Mouse (Mus musculus) layer of hippocampus, postnatal 36 days (tissue): Measurements from ENCODE around the gene Inhbb. TPM values are rescaled to one million over a fixed set of nuclear protein-coding genes. Genes with fewer than 3 reads are reported as not detected.

Experiments used
- DNase-seq, 2 experiments: peaks; one replicate each; pipeline ENCODE4 v3.0.0; 2022
- total RNA-seq, 2 experiments: library from RNA; stranded (reverse); gene quantifications; 2 replicates each; pipeline ENCODE4 v1.2.3; 2021

Inhbb gene
- total RNA-seq = 1 to 10 TPM; 6.0 to 7.6 TPM

- DNase-seq = peak; percentile 46 to 58
Observed at GRCm38 (mm10) chr1:119421576-119422421, at the start of gene Inhbb. Gene Inhbb, minus strand, starts transcription at chr1:119422248.

GRCm38 (mm10) chr1:119463386-119463785 is 41.3 kb upstream of the Inhbb start:
- DNase-seq = no peak

- DNase-seq = no peak
Observed at GRCm38 (mm10) chr1:119460062-119460461, 38.0 kb upstream of the Inhbb start.

DNA sequence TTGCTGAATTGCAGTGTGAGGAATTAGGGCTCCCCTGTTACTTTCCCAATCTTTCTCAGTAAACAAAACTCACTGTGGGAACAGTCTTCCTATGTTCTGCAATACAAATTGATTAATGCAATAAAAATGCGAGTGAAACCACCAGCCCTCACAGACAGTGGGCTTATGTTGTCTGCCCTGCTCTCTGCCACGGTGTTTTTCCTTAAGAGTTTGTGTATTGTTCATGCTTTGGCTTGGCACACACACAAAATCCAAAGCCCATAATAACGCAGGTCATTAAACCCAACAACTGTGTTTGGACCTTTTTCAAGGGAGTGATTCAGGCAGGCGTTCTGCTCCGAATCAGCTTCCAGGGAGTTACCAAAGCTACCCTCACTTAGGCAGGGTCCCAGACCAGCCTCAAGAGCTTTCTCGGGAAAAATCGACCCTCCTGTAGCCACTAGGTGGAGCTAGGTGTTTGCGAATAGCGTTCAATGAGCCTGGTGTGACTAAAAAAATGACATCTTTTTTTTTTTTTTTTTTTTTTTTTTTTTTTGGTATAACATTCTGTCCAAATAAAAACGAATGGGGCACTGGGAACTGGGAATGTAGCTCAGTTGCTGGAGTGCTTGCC is 36.1 kb upstream of the Inhbb start:
- peak; percentile 53 to 64 for DNase-seq

- no peak for DNase-seq
Observed at GRCm38 (mm10) chr1:119457528-119457855, 35.4 kb upstream of the Inhbb start.

DNA sequence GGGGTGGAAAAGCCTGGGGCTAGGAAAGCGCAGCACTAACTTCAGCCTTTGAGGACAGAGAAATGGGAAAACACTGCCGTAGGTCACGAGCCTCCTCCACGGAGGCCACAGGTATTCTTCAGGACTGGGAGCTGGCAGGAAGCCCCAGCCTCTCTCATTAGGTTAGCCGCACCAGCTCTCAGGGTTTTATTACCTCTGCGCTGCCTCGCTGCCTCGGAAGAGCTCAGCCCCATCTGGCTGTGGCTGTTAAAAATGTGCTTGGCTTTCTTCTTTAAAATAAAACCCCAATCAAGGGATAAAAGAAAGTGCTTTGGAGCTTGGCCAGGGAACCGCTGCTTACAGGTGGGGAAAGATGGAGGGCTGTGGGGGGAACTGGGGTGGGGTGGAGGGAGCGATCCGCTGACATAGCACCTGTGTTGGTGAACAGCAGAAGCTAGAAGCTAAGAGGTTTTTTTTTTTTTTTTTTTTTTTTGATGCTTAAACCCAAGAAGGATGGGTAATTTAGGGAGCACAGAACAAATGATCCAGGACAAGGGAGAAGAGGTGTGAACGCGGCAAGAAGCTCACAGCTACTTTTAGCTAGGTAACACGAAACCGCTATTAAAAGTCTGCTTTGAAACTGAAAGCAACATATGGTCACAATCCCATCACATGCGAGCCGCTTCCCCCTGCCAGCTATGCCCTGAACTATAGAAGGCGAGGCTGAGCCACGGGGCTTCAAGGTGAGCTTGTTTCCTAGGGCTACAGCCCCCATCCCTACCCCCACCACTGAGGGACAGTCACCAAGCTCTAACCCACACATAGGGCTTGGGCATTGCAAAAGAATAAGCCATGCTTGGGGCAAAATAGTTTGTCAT is 34.9 kb upstream of the Inhbb start:
- DNase-seq = no peak

DNA sequence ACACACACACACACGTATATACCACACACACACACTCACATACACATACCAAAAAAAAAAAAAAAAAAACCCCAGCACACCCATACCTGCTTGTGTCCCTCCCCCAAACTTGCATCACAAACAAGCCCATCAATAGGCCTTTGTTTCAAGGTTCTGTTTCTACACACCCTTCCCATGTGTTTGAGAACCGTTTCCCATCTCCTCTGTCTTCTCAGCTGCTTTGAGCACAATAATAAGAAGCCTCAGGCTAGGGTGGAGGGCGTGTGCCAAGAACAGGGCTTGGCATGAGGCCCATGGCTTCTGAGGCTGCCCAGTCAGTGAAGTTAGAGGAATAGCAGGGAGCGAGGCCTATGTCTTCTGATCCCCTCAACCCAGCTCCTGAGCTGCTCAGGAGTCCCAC is 31.7 kb upstream of the Inhbb start:
- peak in 1 of 2 experiments; percentile 21 for DNase-seq

- DNase-seq = no peak
Observed at GRCm38 (mm10) chr1:119451417-119451816, 29.4 kb upstream of the Inhbb start.

- no peak for DNase-seq
Observed at GRCm38 (mm10) chr1:119450651-119451345, 28.8 kb upstream of the Inhbb start.

DNA sequence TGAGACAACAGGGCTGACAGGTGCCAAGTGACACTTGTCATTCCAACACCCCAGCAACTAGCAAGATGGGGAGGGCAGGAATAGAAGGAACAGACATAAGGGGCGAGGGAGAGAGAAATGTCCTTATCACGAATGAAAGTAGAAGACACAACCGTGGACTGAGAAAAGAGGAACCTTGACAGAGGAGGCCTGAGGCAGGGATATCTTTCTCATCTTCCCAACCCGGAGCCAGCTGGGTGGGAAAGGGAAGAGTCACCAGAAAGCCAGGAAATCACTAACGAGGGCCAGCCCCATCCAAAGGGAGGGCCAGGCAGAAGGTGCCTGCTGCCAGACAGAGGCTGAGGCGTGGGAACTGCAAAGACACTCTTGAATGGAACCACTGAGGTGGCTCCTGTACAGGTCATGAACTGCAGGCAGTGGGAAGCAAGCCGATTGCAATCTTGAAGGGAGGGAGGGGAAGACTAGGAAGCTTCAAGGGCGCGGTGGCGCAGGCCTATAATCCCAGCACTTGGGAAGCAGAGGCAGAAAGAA is 24.8 kb upstream of the Inhbb start:
- DNase-seq = no peak

DNA sequence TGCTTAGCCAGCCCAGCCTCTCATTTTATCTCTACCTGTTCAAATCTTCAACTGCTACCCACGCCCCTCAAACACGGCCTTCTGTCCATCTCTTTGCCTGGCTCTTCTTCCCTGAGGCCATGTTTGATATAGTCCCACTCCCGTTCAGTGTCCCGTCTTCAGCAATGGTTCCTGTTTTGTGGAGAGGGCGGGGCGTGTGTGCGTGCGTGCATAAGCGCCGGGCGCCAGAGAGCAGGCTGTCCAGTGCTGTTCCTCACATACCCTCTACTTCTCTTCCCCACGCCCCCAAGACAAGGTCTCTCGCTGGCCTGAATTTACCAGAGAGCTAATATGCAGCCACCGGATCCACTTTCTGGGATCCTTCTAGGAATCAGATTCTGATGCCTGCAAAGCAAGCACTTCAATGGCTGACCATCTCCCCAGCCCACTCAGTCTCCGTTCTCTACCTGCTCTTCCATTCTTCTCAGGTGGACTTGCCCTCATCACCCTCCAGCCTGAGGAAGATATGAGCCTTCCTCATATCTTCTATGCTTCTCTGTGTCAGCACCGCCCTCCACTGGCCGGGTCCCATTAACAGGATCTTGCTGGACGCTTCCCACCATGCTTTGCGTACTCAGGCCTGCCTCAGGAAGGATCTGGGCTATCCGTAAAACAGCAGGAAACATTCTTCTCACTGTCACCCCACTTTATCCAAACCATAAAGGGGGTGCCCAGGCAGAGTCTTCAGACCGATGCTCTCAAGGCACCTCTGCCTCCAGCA is 21.7 kb upstream of the Inhbb start:
- DNase-seq = no peak

DNA sequence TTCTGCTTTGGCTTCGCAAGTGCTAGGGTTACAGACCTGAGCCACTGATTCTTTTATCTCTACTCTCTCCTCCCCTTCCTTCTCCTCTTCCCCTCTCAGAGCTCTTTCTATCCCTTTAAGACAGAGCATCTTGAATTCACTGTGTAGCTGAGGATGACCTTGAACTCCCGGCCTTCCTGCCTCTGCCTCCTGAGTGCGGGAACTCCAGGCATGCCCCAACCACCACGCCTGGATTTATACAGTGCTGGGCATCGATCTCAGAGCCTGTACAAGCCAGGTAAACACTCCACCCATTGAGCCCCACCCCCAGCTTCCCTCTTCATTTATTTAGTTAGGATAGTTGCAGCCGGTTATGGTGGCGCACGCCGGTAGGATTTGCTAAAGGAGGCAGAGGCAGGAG is 20.9 kb upstream of the Inhbb start:
- DNase-seq = no peak

DNA sequence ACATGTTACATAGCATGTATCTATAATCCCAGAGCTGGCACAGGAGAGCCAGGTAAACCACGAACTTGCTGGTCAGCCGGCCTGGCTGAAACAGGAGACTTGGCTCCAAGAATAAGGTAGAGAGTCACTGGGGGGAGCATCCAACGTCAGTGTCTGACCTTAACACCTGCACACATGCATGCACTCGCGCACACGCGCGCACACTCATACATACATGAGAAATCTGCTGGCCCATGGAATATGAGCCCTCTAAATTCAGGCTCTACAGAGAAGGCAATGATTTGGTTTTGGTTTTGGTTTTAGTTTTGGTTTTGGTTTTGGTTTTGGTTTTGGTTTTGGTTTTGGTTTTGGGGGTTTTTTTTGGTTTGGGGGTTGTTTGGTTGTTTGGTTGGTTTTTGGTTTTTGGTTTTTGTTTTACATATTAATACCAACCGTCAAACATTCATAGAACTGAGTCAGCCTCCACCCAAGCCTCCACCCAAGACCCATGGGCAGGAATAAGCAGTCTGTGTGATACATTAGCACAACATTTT is 16.1 kb upstream of the Inhbb start:
- no peak for DNase-seq

GRCm38 (mm10) chr1:119437401-119437800 is 15.4 kb upstream of the Inhbb start:
- DNase-seq = no peak

GRCm38 (mm10) chr1:119424141-119424860 is 2.3 kb upstream of the Inhbb start:
- DNase-seq = no peak

DNA sequence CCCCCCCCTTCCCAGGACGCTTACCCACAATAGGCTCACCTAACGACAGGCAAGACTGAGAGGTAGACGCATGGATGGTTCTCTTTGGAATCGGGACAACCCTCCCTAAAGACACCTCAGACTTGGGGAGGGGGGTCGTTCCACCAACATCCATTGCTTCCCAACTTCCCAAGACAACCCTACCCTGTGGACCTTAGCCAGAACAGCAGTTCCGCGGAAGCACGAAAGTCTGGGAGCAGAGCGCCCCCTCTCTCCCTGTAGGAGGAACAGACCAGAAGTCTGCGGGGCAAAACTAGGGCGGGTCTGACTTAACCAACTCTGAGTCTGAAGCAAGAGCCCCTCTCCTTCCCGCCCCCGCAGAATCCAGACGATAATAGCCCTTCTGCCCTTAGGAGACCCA is 1.5 kb upstream of the Inhbb start:
- DNase-seq = peak; percentile 48 to 50

GRCm38 (mm10) chr1:119422460-119423015 is 490 bp upstream of the Inhbb start:
- DNase-seq = peak in 1 of 2 experiments; percentile 11

GRCm38 (mm10) chr1:119420984-119421575 is 968 bp downstream of the Inhbb start:
- DNase-seq = peak; percentile 24

DNA sequence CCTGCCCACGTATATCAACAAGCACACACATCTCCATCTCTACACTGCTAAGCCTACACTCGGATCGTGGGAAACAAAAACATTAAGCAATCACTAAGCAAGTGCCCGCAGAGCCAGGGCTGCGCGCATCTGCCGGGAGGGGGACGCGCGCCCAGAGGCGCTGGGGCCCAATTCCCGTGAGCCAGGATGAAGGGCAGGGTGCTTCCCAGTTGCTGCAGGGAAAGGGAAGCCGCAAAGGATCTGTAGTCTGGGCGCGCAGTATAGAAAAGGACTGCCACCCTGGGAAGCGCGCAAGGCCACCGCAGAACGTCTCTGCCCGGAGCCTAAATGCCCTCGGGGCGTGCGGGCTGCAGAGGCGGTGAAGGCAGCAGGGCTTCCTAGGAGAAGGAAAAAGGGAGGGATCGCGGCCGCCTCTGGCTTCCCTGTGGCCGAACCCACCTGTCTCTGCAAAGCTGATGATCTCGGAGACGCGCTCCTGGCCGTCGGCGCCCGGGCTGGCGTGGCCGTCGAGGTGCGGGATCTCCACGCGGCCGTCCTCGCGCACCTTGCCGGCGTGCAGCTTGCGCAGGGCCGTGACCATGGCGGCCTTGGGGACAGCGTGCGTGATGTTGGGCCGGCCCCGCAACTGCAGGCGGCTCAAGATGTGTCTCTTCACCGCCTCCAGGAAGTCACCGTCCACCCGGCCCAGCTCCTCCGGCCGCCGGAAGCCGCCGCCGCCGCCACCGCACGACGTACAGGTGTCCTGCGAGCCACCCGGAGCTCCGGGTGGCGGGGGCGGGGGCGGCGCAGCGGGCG is 1.7 kb downstream of the Inhbb start:
- peak; percentile 14 to 28 for DNase-seq
